Mouse (Mus musculus): ENCODE results near the gene Slc17a1. TPM values are rescaled to one million over a fixed set of nuclear protein-coding genes. Genes with fewer than 3 reads are reported as not detected.

Gene Slc17a1
- polyA plus RNA-seq, 1 experiment from 2014 or later = not detected

DNA sequence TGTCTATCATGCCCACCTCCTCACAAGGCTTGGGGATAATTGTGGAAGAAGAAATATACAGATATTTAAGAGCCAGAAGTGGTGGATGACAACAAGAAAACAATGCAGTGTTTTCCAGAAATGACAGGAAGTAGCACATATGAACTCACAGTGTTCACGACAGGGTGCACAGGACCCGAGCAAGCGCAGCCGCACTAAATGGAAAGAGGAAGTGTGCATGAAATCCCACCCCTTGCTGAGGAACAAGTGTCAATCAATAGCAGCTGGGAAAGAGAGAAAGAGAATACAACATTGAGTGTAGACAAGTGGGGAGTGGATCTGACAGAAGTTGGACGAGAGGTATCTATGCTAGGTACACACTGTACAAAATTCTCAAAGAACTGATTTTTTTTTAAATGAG is 43.8 kb downstream of the Slc17a1 start:
- ATAC-seq (ENCODE audit: low FRiP score) (no peak), DNase-seq (ENCODE audit: low spot score) (no peak)
- Histone ChIP-seq H3K27ac (no peak overlapping the region), H3K36me3 (replicated peaks; ENCODE audit: control insufficient read depth, insufficient read depth) (no peaks in the 10 kb centered on the region), H3K4me1 (replicated peaks; ENCODE audit: control insufficient read depth, insufficient read depth, low read length) (no peaks in the 10 kb centered on the region), H3K9ac (no peak overlapping the region), H3K4me3 (replicated peaks; ENCODE audit: low read length) (no peak overlapping the region), H3K4me2 (replicated peaks) (no peak overlapping the region), H3K9me3 (ENCODE audit: control insufficient read depth, low read length) (no peaks in the 10 kb centered on the region), H3K27me3 (ENCODE audit: control insufficient read depth, insufficient read depth, low read length) (no peaks in the 10 kb centered on the region)
- WGBS = 87% methylated on average over 5 of the region's 5 CpGs

DNA sequence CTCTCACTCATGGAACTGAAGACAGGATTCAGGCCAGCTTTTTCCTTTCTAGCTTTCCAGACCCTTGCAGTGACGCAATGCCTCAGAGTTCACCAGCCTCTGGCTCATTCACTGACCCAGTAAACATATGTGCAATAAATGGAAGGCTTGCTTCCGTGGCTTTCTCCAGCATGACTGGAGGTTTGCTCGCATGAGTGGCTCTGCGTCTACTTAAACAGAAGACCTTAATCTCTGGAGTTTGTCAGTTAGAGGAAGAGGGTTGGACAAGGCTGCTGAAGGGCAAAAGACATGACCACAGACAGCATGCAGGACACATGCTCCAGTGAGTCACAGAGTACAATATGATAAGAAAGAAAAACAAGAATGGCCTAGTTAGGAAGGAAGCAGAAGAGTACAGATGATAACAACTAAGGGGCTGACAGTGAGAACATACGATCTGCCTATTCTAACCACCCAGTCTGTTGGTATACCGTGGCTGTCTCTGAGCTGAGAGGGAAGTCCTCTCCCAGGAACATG is 46.3 kb downstream of the Slc17a1 start:
- DNase-seq (ENCODE audit: low spot score) = no peak
- Histone ChIP-seq H3K27ac (no peak overlapping the region), H3K4me3 (replicated peaks; ENCODE audit: low read length) (no peak overlapping the region), H3K36me3 (replicated peaks; ENCODE audit: control insufficient read depth, insufficient read depth) (no peaks in the 10 kb centered on the region), H3K27me3 (ENCODE audit: control insufficient read depth, insufficient read depth, low read length) (no peaks in the 10 kb centered on the region), H3K9ac (no peak overlapping the region), H3K4me1 (replicated peaks; ENCODE audit: control insufficient read depth, insufficient read depth, low read length) (no peaks in the 10 kb centered on the region), H3K4me2 (replicated peaks) (no peak overlapping the region), H3K9me3 (ENCODE audit: control insufficient read depth, low read length) (no peaks in the 10 kb centered on the region)
- WGBS = 56% methylated on average over 6 of the region's 6 CpGs
- no peak for ATAC-seq (ENCODE audit: low FRiP score)

DNA sequence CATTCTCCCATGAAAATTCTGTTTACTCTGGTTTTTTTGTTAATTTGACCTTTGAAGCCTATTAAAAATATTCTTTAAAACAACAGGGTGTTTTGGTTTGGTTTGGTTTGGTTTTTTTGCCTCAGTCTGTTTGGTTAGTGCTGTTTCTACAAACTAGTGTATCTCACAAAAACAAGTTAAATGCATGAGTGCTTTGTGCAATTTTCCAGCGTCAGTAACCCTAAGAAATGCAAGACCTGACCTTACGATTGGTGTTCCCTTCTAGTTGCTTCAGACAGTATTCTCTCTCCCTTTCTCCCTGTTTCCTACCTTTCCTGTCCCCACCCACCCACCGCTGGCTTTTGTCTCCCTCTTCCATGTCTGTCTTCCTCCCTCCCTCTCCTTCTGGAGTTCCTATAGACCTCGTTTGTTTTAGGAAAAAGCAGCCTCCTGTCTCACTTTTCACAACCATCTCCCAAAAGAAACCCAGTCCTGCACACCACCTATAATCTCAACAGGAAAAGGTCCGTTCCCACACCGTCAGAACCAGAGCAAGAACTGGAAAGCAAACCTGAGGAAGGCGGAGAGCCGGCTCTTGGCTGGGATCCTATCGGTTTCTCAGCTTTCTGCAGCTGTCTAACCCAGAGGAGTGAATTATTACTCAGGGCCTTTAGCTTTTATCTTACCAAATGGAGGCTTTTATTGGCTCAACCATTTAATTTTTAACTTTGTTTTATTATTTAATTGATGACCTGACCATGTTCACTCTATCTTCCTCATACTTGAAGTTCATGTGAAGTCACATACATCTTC is 47.0 kb downstream of the Slc17a1 start, which contains the start of gene Slc17a4:
Gene Slc17a4 (minus strand): TSS at position 634 of the 792 bp plus-strand sequence.
- Histone ChIP-seq H3K36me3 (replicated peaks; ENCODE audit: control insufficient read depth, insufficient read depth) (no peaks in the 10 kb centered on the region), H3K9ac (no peak within 1 kb of the TSS), H3K9me3 (ENCODE audit: control insufficient read depth, low read length) (no peaks in the 10 kb centered on the region), H3K27me3 (ENCODE audit: control insufficient read depth, insufficient read depth, low read length) (no peaks in the 10 kb centered on the region), H3K4me3 (replicated peaks; ENCODE audit: low read length) (no peak within 1 kb of the TSS), H3K4me1 (replicated peaks; ENCODE audit: control insufficient read depth, insufficient read depth, low read length) (no peaks in the 10 kb centered on the region), H3K27ac (no peak within 1 kb of the TSS), H3K4me2 (replicated peaks) (no peak within 1 kb of the TSS)
- no peak for DNase-seq (ENCODE audit: low spot score)
- 68% methylated on average over 9 of the region's 9 CpGs for WGBS
- no peak for ATAC-seq (ENCODE audit: low FRiP score)

GRCm38 (mm10) chr13:23916132-23916531 is 48.6 kb downstream of the Slc17a1 start:
- ATAC-seq (ENCODE audit: low FRiP score) = no peak
- no peak overlapping the region for H3K9ac ChIP-seq
- H3K4me3 ChIP-seq (replicated peaks; ENCODE audit: low read length) = no peak overlapping the region
- H3K4me2 ChIP-seq (replicated peaks) = no peak overlapping the region
- 68% methylated on average over 1 of the region's 1 CpGs for WGBS
- H3K4me1 ChIP-seq (replicated peaks; ENCODE audit: control insufficient read depth, insufficient read depth, low read length) = no peaks in the 10 kb centered on the region
- H3K27me3 ChIP-seq (ENCODE audit: control insufficient read depth, insufficient read depth, low read length) = no peaks in the 10 kb centered on the region
- H3K27ac ChIP-seq = no peak overlapping the region
- H3K9me3 ChIP-seq (ENCODE audit: control insufficient read depth, low read length) = no peaks in the 10 kb centered on the region
- H3K36me3 ChIP-seq (replicated peaks; ENCODE audit: control insufficient read depth, insufficient read depth) = no peaks in the 10 kb centered on the region
- DNase-seq (ENCODE audit: low spot score) = no peak

GRCm38 (mm10) chr13:23917674-23918073 is 50.1 kb downstream of the Slc17a1 start:
- ATAC-seq (ENCODE audit: low FRiP score) (no peak), DNase-seq (ENCODE audit: low spot score) (no peak)
- Histone ChIP-seq H3K4me3 (replicated peaks; ENCODE audit: low read length) (no peak overlapping the region), H3K27me3 (ENCODE audit: control insufficient read depth, insufficient read depth, low read length) (no peaks in the 10 kb centered on the region), H3K9me3 (ENCODE audit: control insufficient read depth, low read length) (no peaks in the 10 kb centered on the region), H3K4me1 (replicated peaks; ENCODE audit: control insufficient read depth, insufficient read depth, low read length) (no peaks in the 10 kb centered on the region), H3K27ac (no peak overlapping the region), H3K36me3 (replicated peaks; ENCODE audit: control insufficient read depth, insufficient read depth) (no peaks in the 10 kb centered on the region), H3K4me2 (replicated peaks) (no peak overlapping the region), H3K9ac (no peak overlapping the region)
- WGBS = 80% methylated on average over 4 of the region's 4 CpGs

GRCm38 (mm10) chr13:23925792-23926191 is 58.2 kb downstream of the Slc17a1 start:
- Histone ChIP-seq H3K9me3 (ENCODE audit: control insufficient read depth, low read length) (no peaks in the 10 kb centered on the region), H3K27me3 (ENCODE audit: control insufficient read depth, insufficient read depth, low read length) (no peaks in the 10 kb centered on the region), H3K4me3 (replicated peaks; ENCODE audit: low read length) (no peak overlapping the region), H3K4me2 (replicated peaks) (no peak overlapping the region), H3K9ac (no peak overlapping the region), H3K4me1 (replicated peaks; ENCODE audit: control insufficient read depth, insufficient read depth, low read length) (no peaks in the 10 kb centered on the region), H3K27ac (no peak overlapping the region), H3K36me3 (replicated peaks; ENCODE audit: control insufficient read depth, insufficient read depth) (no peaks in the 10 kb centered on the region)
- ATAC-seq (ENCODE audit: low FRiP score) (no peak), DNase-seq (ENCODE audit: low spot score) (no peak)
- WGBS = 75% methylated on average over 2 of the region's 2 CpGs

DNA sequence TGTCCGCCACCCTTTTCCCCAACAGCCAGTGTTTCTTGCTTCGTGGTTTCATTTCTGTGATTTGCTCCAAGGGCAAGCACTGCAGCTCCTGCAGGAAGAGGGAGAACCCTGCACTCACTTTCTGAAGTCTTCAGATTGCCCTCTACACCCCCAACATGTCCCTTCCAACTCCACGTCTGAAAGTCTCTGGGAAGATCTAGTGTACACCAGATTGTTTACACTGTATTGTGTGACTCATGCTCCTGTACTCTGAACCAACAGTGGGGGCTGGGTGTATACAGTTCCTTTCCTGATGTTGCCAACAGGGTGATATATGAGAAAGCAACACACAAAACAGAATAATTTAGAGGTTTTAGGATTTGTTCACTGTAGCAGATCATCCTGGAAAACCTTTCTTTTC is 61.1 kb downstream of the Slc17a1 start:
- 74% methylated on average over 3 of the region's 3 CpGs for WGBS
- no peaks in the 10 kb centered on the region for H3K4me1 ChIP-seq (replicated peaks; ENCODE audit: control insufficient read depth, insufficient read depth, low read length)
- H3K27me3 ChIP-seq (ENCODE audit: control insufficient read depth, insufficient read depth, low read length) = no peaks in the 10 kb centered on the region
- H3K9me3 ChIP-seq (ENCODE audit: control insufficient read depth, low read length) = no peaks in the 10 kb centered on the region
- no peak for ATAC-seq (ENCODE audit: low FRiP score)
- H3K4me3 ChIP-seq (replicated peaks; ENCODE audit: low read length) = no peak overlapping the region
- no peak overlapping the region for H3K27ac ChIP-seq
- no peak for DNase-seq (ENCODE audit: low spot score)
- no peaks in the 10 kb centered on the region for H3K36me3 ChIP-seq (replicated peaks; ENCODE audit: control insufficient read depth, insufficient read depth)
- H3K4me2 ChIP-seq (replicated peaks) = no peak overlapping the region
- no peak overlapping the region for H3K9ac ChIP-seq

DNA sequence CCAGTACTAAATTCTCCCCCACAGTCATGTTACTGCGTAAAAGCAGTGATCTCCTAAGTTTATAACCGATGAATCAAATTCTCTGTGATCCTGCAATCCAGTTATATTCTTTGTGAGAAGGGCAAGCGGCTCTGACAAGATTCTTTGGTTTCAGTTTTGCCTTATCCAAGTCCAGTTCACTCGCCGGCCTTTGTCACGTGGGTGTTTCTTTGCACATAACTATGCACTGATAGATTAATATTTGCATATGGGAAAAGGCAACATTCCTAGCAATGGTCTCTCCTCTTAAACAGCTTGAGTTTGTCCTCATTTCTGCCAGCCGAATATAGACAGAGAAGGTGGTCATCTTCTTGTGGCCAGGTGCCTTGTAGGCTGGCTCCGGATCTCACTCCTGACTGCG is 62.9 kb downstream of the Slc17a1 start:
- Histone ChIP-seq H3K9me3 (ENCODE audit: control insufficient read depth, low read length) (no peaks in the 10 kb centered on the region), H3K4me3 (replicated peaks; ENCODE audit: low read length) (no peak overlapping the region), H3K4me2 (replicated peaks) (no peak overlapping the region), H3K9ac (no peak overlapping the region), H3K36me3 (replicated peaks; ENCODE audit: control insufficient read depth, insufficient read depth) (no peaks in the 10 kb centered on the region), H3K27ac (no peak overlapping the region), H3K4me1 (replicated peaks; ENCODE audit: control insufficient read depth, insufficient read depth, low read length) (no peaks in the 10 kb centered on the region), H3K27me3 (ENCODE audit: control insufficient read depth, insufficient read depth, low read length) (no peaks in the 10 kb centered on the region)
- whole genome bisulfite sequencing = 93% methylated on average over 9 of the region's 9 CpGs
- DNase-seq (ENCODE audit: low spot score) (no peak), ATAC-seq (ENCODE audit: low FRiP score) (no peak)

DNA sequence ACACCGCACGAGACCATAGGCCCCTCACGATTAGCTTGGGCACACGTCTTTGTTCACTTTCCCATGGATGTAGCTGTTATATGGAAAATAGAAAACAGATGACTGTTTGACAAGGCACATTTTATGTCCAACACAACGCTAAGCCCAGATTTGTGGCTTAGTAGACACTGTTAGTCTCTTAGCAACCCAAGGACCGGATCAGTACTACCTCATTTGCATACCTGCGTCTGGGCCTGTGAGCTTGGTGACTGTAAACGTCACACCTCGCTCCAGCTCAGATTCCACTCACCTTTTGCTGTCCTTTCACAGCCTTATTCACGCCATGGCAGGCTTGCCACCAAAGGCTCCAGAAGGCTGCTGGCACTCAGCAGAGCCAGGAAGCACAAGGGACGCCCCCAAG is 63.4 kb downstream of the Slc17a1 start:
- no peak for ATAC-seq (ENCODE audit: low FRiP score)
- H3K9me3 ChIP-seq (ENCODE audit: control insufficient read depth, low read length) = no peaks in the 10 kb centered on the region
- no peak overlapping the region for H3K4me2 ChIP-seq (replicated peaks)
- no peak overlapping the region for H3K9ac ChIP-seq
- no peak for DNase-seq (ENCODE audit: low spot score)
- 77% methylated on average over 11 of the region's 11 CpGs for WGBS
- no peak overlapping the region for H3K4me3 ChIP-seq (replicated peaks; ENCODE audit: low read length)
- no peak overlapping the region for H3K27ac ChIP-seq
- H3K36me3 ChIP-seq (replicated peaks; ENCODE audit: control insufficient read depth, insufficient read depth) = no peaks in the 10 kb centered on the region
- no peaks in the 10 kb centered on the region for H3K27me3 ChIP-seq (ENCODE audit: control insufficient read depth, insufficient read depth, low read length)
- H3K4me1 ChIP-seq (replicated peaks; ENCODE audit: control insufficient read depth, insufficient read depth, low read length) = no peaks in the 10 kb centered on the region
